Mouse (Mus musculus): ENCODE measurements around the gene Trim67. TPM values are rescaled to one million over a fixed set of nuclear protein-coding genes. Genes with fewer than 3 reads are reported as not detected.

Trim67 gene
- polyA plus RNA-seq, 1 experiment from 2014 or later, result 9.4 TPM

GRCm38 (mm10) chr8:124863163-124863677, 70.3 kb downstream of the Trim67 start:
- H3K27me3 ChIP-seq, result no peaks in the 10 kb centered on the region
- peaks cover 22% of the 10 kb centered on the region for H3K4me1 ChIP-seq
- H3K4me3 ChIP-seq, result peak overlapping the region; percentile 97
- H3K9me3 ChIP-seq (replicated peaks), result no peaks in the 10 kb centered on the region
- peak overlapping the region; percentile 84 for H3K4me2 ChIP-seq
- peak overlapping the region; percentile 88 for H3K27ac ChIP-seq
- WGBS, result 0% methylated on average over 31 of the region's 33 CpGs
- peak; percentile 91 for ATAC-seq
- peak overlapping the region; percentile 96 for H3K9ac ChIP-seq
- H3K36me3 ChIP-seq (ENCODE audit: poor library complexity, severe bottlenecking), result peaks cover 38% of the 10 kb centered on the region

- WGBS, result 21% methylated on average over 8 of the region's 8 CpGs
- Histone ChIP-seq H3K9ac (peak overlapping the region; percentile 96), H3K4me2 (peak overlapping the region; percentile 84), H3K4me1 (peaks cover 22% of the 10 kb centered on the region), H3K4me3 (peak overlapping the region; percentile 97), H3K27me3 (no peaks in the 10 kb centered on the region), H3K36me3 (ENCODE audit: poor library complexity, severe bottlenecking) (peaks cover 33% of the 10 kb centered on the region), H3K9me3 (replicated peaks) (no peaks in the 10 kb centered on the region), H3K27ac (no peak overlapping the region)
- no peak for ATAC-seq
Observed at GRCm38 (mm10) chr8:124863729-124864128, 70.8 kb downstream of the Trim67 start.

- ATAC-seq, result no peak
- Histone ChIP-seq H3K27me3 (no peaks in the 10 kb centered on the region), H3K36me3 (ENCODE audit: poor library complexity, severe bottlenecking) (peaks cover 22% of the 10 kb centered on the region), H3K9ac (no peak overlapping the region), H3K4me1 (peaks cover 19% of the 10 kb centered on the region), H3K9me3 (replicated peaks) (no peaks in the 10 kb centered on the region), H3K4me3 (no peak overlapping the region), H3K27ac (no peak overlapping the region), H3K4me2 (no peak overlapping the region)
- 87% methylated on average over 3 of the region's 3 CpGs for WGBS
Observed at GRCm38 (mm10) chr8:124866669-124867068, 73.8 kb downstream of the Trim67 start.

GRCm38 (mm10) chr8:124867126-124867525, 74.2 kb downstream of the Trim67 start:
- H3K9me3 ChIP-seq (replicated peaks), result no peaks in the 10 kb centered on the region
- H3K27ac ChIP-seq, result no peak overlapping the region
- no peak overlapping the region for H3K9ac ChIP-seq
- WGBS, result 91% methylated on average over 2 of the region's 2 CpGs
- H3K4me1 ChIP-seq, result peaks cover 15% of the 10 kb centered on the region
- H3K4me3 ChIP-seq, result no peak overlapping the region
- no peaks in the 10 kb centered on the region for H3K27me3 ChIP-seq
- peaks cover 27% of the 10 kb centered on the region for H3K36me3 ChIP-seq (ENCODE audit: poor library complexity, severe bottlenecking)
- no peak overlapping the region for H3K4me2 ChIP-seq
- no peak for ATAC-seq

- Histone ChIP-seq H3K4me1 (0 out of 2 replicates have a peak, but pooled peaks cover 2% of the 10 kb centered on the region), H3K27me3 (no peaks in the 10 kb centered on the region), H3K27ac (no peak overlapping the region), H3K36me3 (ENCODE audit: poor library complexity, severe bottlenecking) (peaks cover 52% of the 10 kb centered on the region), H3K4me2 (no peak overlapping the region), H3K4me3 (no peak overlapping the region), H3K9ac (no peak overlapping the region), H3K9me3 (replicated peaks) (no peaks in the 10 kb centered on the region)
- no peak for ATAC-seq
- 85% methylated on average over 6 of the region's 6 CpGs for WGBS
Observed at GRCm38 (mm10) chr8:124869708-124870107, 76.8 kb downstream of the Trim67 start.

- no peaks in the 10 kb centered on the region for H3K27me3 ChIP-seq
- WGBS, result 91% methylated on average over 7 of the region's 7 CpGs
- H3K27ac ChIP-seq, result no peak overlapping the region
- no peak overlapping the region for H3K4me2 ChIP-seq
- ATAC-seq, result no peak
- H3K4me1 ChIP-seq, result no peaks in the 10 kb centered on the region
- no peak overlapping the region for H3K4me3 ChIP-seq
- H3K36me3 ChIP-seq (ENCODE audit: poor library complexity, severe bottlenecking), result peaks cover 65% of the 10 kb centered on the region
- H3K9me3 ChIP-seq (replicated peaks), result no peaks in the 10 kb centered on the region
- no peak overlapping the region for H3K9ac ChIP-seq
Observed at GRCm38 (mm10) chr8:124871474-124871873, 78.6 kb downstream of the Trim67 start.

GRCm38 (mm10) chr8:124872081-124872480, 79.2 kb downstream of the Trim67 start:
- H3K9me3 ChIP-seq (replicated peaks), result no peaks in the 10 kb centered on the region
- 92% methylated on average over 7 of the region's 7 CpGs for WGBS
- no peaks in the 10 kb centered on the region for H3K27me3 ChIP-seq
- no peak overlapping the region for H3K27ac ChIP-seq
- no peak overlapping the region for H3K4me3 ChIP-seq
- peaks cover 71% of the 10 kb centered on the region for H3K36me3 ChIP-seq (ENCODE audit: poor library complexity, severe bottlenecking)
- no peak overlapping the region for H3K9ac ChIP-seq
- H3K4me1 ChIP-seq, result no peaks in the 10 kb centered on the region
- no peak overlapping the region for H3K4me2 ChIP-seq
- ATAC-seq, result no peak

DNA sequence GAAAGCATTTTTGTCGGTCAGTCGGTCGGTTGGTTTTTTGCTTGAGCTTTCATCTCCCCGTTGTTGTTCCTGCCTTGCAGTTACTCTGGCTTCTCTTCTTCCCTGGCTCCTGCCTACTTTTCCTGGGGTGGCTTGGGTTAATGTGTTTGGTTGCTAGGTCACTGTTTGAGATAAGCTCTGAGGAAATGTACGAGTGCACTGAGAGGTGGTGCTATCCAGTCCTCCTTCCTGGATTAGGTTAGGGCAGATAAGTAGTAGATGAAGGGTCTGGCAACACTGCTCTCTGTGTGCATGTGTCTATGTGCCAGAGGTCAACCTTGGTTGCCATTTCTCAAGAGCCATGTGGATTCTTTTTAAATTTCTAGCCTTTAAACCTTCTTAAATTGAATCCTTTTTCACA, 79.8 kb downstream of the Trim67 start:
- Histone ChIP-seq H3K4me3 (no peak overlapping the region), H3K4me2 (no peak overlapping the region), H3K36me3 (ENCODE audit: poor library complexity, severe bottlenecking) (peaks cover 71% of the 10 kb centered on the region), H3K27ac (no peak overlapping the region), H3K9me3 (replicated peaks) (no peaks in the 10 kb centered on the region), H3K27me3 (no peaks in the 10 kb centered on the region), H3K4me1 (no peaks in the 10 kb centered on the region), H3K9ac (no peak overlapping the region)
- ATAC-seq, result no peak
- 94% methylated on average over 5 of the region's 5 CpGs for WGBS

DNA sequence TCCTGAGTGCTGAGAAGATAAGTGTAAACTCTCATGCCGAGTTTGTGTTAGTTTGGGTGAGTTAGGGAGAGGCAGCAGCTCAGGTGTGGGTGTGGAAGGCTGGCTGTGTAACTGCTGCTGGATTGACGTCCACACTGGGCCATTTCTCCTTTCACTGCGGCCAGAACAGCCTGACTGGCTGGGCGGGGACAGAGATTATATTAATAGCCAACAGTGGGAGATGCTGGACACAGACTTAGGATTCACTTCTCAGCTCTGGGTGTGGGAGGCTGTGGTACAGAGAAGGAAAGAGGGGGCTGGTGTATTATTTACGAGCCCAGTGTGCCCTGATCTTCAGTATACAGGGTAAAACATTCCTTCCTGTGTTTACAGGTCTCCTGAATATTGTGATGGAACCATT, 85.2 kb downstream of the Trim67 start:
- no peak overlapping the region for H3K4me3 ChIP-seq
- H3K4me1 ChIP-seq, result no peaks in the 10 kb centered on the region
- no peak overlapping the region for H3K9ac ChIP-seq
- no peak overlapping the region for H3K4me2 ChIP-seq
- no peaks in the 10 kb centered on the region for H3K27me3 ChIP-seq
- no peak for ATAC-seq
- peaks cover 97% of the 10 kb centered on the region for H3K36me3 ChIP-seq (ENCODE audit: poor library complexity, severe bottlenecking)
- no peaks in the 10 kb centered on the region for H3K9me3 ChIP-seq (replicated peaks)
- H3K27ac ChIP-seq, result no peak overlapping the region
- 95% methylated on average over 5 of the region's 5 CpGs for WGBS

GRCm38 (mm10) chr8:124878946-124879526, 86.1 kb downstream of the Trim67 start:
- WGBS, result 87% methylated on average over 10 of the region's 10 CpGs
- Histone ChIP-seq H3K4me2 (no peak overlapping the region), H3K9me3 (replicated peaks) (no peaks in the 10 kb centered on the region), H3K27me3 (no peaks in the 10 kb centered on the region), H3K9ac (no peak overlapping the region), H3K36me3 (ENCODE audit: poor library complexity, severe bottlenecking) (peaks cover 97% of the 10 kb centered on the region), H3K4me1 (no peaks in the 10 kb centered on the region), H3K27ac (no peak overlapping the region), H3K4me3 (no peak overlapping the region)
- no peak for ATAC-seq

Other genes with a start within 250 kb of the Trim67 start
- 0.21 TPM in 1 of 2 replicates, not detected in the other for gene Agt, start 223.4 kb upstream of the Trim67 start, polyA plus RNA-seq (2015; fragmentation: Nextera tagmentation; extraction: Ambion mirVana)
- gene Capn9, start 217.0 kb upstream of the Trim67 start, polyA plus RNA-seq (2015; fragmentation: Nextera tagmentation; extraction: Ambion mirVana), result 0.06 TPM in 1 of 2 replicates, not detected in the other
- gene 2310022B05Rik, start 129.7 kb upstream of the Trim67 start, polyA plus RNA-seq (2015; fragmentation: Nextera tagmentation; extraction: Ambion mirVana), result 18.0 and 19.2 TPM in 2 replicates
- 48.4 and 54.8 TPM in 2 replicates for gene Ttc13, start 71.1 kb upstream of the Trim67 start, polyA plus RNA-seq (2015; fragmentation: Nextera tagmentation; extraction: Ambion mirVana)
- 29.9 and 36.0 TPM in 2 replicates for gene Arv1, start 71.0 kb upstream of the Trim67 start, polyA plus RNA-seq (2015; fragmentation: Nextera tagmentation; extraction: Ambion mirVana)
- 0.34 and 0.36 TPM in 2 replicates for gene Fam89a, start 41.3 kb upstream of the Trim67 start, polyA plus RNA-seq (2015; fragmentation: Nextera tagmentation; extraction: Ambion mirVana)
- 100 and 110 TPM in 2 replicates for gene Gnpat, start 69.9 kb downstream of the Trim67 start, polyA plus RNA-seq (2015; fragmentation: Nextera tagmentation; extraction: Ambion mirVana)
- 48.0 and 48.3 TPM in 2 replicates for gene 2810004N23Rik, start 70.0 kb downstream of the Trim67 start, polyA plus RNA-seq (2015; fragmentation: Nextera tagmentation; extraction: Ambion mirVana)
- 10.3 and 11.1 TPM in 2 replicates for gene Exoc8, start 104.6 kb downstream of the Trim67 start, polyA plus RNA-seq (2015; fragmentation: Nextera tagmentation; extraction: Ambion mirVana)
- gene Sprtn, start 104.8 kb downstream of the Trim67 start, polyA plus RNA-seq (2015; fragmentation: Nextera tagmentation; extraction: Ambion mirVana), result 9.6 and 9.8 TPM in 2 replicates
- gene Egln1, start 156.2 kb downstream of the Trim67 start, polyA plus RNA-seq (2015; fragmentation: Nextera tagmentation; extraction: Ambion mirVana), result 18.0 and 18.7 TPM in 2 replicates
- gene Tsnax, start 219.9 kb downstream of the Trim67 start, polyA plus RNA-seq (2015; fragmentation: Nextera tagmentation; extraction: Ambion mirVana), result 128 and 133 TPM in 2 replicates

Measured in forebrain, embryonic 13.5 days (tissue).